In the genomic region with DNA sequence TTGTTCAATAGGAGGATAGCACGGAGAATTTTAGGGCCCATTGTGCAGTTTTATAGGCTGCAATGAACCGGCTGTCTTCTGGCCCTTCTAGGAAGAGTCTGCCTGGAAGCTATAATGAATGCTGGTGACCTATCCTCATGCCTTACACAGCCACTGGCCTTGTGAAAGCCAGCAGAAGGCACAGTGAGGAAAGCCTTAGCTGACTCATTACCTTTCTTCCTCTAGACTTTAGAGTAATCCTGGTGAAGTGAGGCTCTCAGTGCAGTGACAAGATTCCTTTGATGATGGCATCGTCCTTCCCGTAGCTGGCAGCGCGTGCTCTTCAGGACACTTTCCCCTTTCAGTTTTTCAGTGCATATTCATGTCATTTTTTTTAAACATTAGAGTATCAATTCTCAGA, we compare ENCODE assay signal across 29 mouse cellular contexts. TPM values are rescaled to one million over a fixed set of nuclear protein-coding genes. Genes with fewer than 3 reads are reported as not detected.
DNase-seq lines count a peak whose midpoint lies in the region; ATAC-seq lines count a peak whose summit lies in the region.
"Had no signal": no experiment of that assay in that cellular context is flagged by ENCODE, and none has a peak within 500 bp of the region (broad histone marks: within the 10 kb centered on the region; RNA-seq: fewer than 3 reads in every experiment).

No protein-coding gene starts in this region.

- ATAC-seq in liver, embryonic 13.5 days (ENCODE audit: low read depth) = no peak
- ATAC-seq in liver, embryonic 11.5 days (replicated peaks; ENCODE audit: low FRiP score) = no peak
- ATAC-seq in inflammation-experienced regulatory T-cells, adult 6 months = no peak
- ATAC-seq: CD4-positive, CD25-positive, alpha-beta regulatory T cell, adult 4 months; forebrain, embryonic 14.5 days; forebrain, embryonic 16.5 days had no signal

- no peaks in the 10 kb centered on the region for H3K27me3 ChIP-seq in liver, embryonic 13.5 days
- no peaks in the 10 kb centered on the region for H3K27me3 ChIP-seq in liver, embryonic 11.5 days (replicated peaks; ENCODE audit: control insufficient read depth, insufficient read depth, low read length)
- H3K27me3 ChIP-seq: CH12.LX; embryonic facial prominence, embryonic 13.5 days; embryonic facial prominence, embryonic 15.5 days; forebrain, embryonic 12.5 days had no signal

- H3K27ac ChIP-seq in liver, embryonic 13.5 days = 0 out of 2 replicates have a peak overlapping the region, but pooled peaks have one; percentile 29
- H3K27ac ChIP-seq in liver, embryonic 11.5 days (ENCODE audit: low read depth, low read length) = no peak overlapping the region
- H3K27ac ChIP-seq: embryonic facial prominence, embryonic 13.5 days; embryonic facial prominence, embryonic 15.5 days; forebrain, embryonic 10.5 days; forebrain, embryonic 12.5 days had no signal

- H3K9me3 ChIP-seq in liver, embryonic 13.5 days (replicated peaks) = no peaks in the 10 kb centered on the region
- no peaks in the 10 kb centered on the region for H3K9me3 ChIP-seq in liver, embryonic 11.5 days (ENCODE audit: control insufficient read depth, low read length)
- H3K9me3 ChIP-seq: embryonic facial prominence, embryonic 13.5 days; embryonic facial prominence, embryonic 15.5 days; forebrain, embryonic 10.5 days; forebrain, embryonic 12.5 days; G1E had no signal

- H3K36me3 ChIP-seq in liver, embryonic 13.5 days = peaks cover 24% of the 10 kb centered on the region
- H3K36me3 ChIP-seq in liver, embryonic 11.5 days (ENCODE audit: control insufficient read depth, insufficient read depth, low read length) = peaks cover 2% of the 10 kb centered on the region; the same call in 1 of the 2 replicates
- H3K36me3 ChIP-seq: embryonic facial prominence, embryonic 13.5 days; embryonic facial prominence, embryonic 15.5 days; forebrain, embryonic 10.5 days; forebrain, embryonic 12.5 days had no signal

- H3K9ac ChIP-seq in liver, embryonic 13.5 days = 0 out of 2 replicates have a peak overlapping the region, but pooled peaks have one; percentile 14
- H3K9ac ChIP-seq in liver, embryonic 11.5 days (ENCODE audit: low read depth, low read length) = no peak overlapping the region
- H3K9ac ChIP-seq: embryonic facial prominence, embryonic 13.5 days; embryonic facial prominence, embryonic 15.5 days; forebrain, embryonic 12.5 days had no signal

- WGBS in liver, embryonic 13.5 days (ENCODE audit: insufficient replicate concordance) = 81% methylated on average over 6 of the region's 6 CpGs
- WGBS in liver, embryonic 11.5 days = 91% methylated on average over 6 of the region's 6 CpGs

- peak; percentile 57 for DNase-seq in adrenal gland, adult 2 months
- DNase-seq in adrenal gland, adult 18-20 months (ENCODE audit: low spot score in 2 of 2) = no peak
- peak; percentile 41 for DNase-seq in adrenal gland, postnatal 14 days
- no peak for DNase-seq in adrenal gland, postnatal 4 days (ENCODE audit: low spot score in 2 of 2)
- no peak for DNase-seq in liver, embryonic 13.5 days
- no peak for DNase-seq in liver, embryonic 11.5 days (ENCODE audit: low spot score)
- peak; percentile 46 for DNase-seq in Muller cell, postnatal 12 days (ENCODE audit: inconsistent ontology term)
- DNase-seq: B cell, adult 2 months; cerebellum, adult 11 months; cerebellum, adult 18-20 months; cerebellum, adult 8-10 months; cerebellum, adult 9-11 months; cerebellum, postnatal 14 days; cerebellum, postnatal 36 days; embryo, embryonic 11 days had no signal

- H3K4me3 ChIP-seq in liver, embryonic 13.5 days (replicated peaks) = no peak overlapping the region
- no peak overlapping the region for H3K4me3 ChIP-seq in liver, embryonic 11.5 days (ENCODE audit: low read depth, low read length)
- H3K4me3 ChIP-seq: embryonic facial prominence, embryonic 13.5 days; embryonic facial prominence, embryonic 15.5 days; erythroblast, embryonic 14.5 days; forebrain, embryonic 10.5 days; forebrain, embryonic 12.5 days had no signal

- H3K4me1 ChIP-seq in liver, embryonic 13.5 days (replicated peaks) = peaks cover 83% of the 10 kb centered on the region
- H3K4me1 ChIP-seq in liver, embryonic 11.5 days (replicated peaks; ENCODE audit: control insufficient read depth, insufficient read depth, low read length) = peaks cover 22% of the 10 kb centered on the region
- H3K4me1 ChIP-seq: embryonic facial prominence, embryonic 15.5 days had no signal

- no peak overlapping the region for H3K4me2 ChIP-seq in liver, embryonic 13.5 days
- H3K4me2 ChIP-seq in liver, embryonic 11.5 days = no peak overlapping the region
- H3K4me2 ChIP-seq: embryonic facial prominence, embryonic 13.5 days; embryonic facial prominence, embryonic 15.5 days; forebrain, embryonic 12.5 days had no signal

RNA-seq across cellular contexts. Expression of a gene that starts 27.2 kb away (rescaled TPM):
- 10 to 100 TPM; 40.6 to 57.6 TPM for total RNA-seq in adrenal gland, adult 2 months (2021)
- 2.7 and 3.7 TPM in 2 replicates for polyA plus RNA-seq in adrenal gland, adult 2 months (2012; rRNA removed)
- 10 to 100 TPM; 39.8 to 46.3 TPM for total RNA-seq in adrenal gland, adult 18-20 months (2021)
- total RNA-seq in adrenal gland, postnatal 14 days (2021) = 43.3 and 46.2 TPM in 2 replicates
- 10 to 100 TPM; 32.3 to 32.5 TPM for total RNA-seq in adrenal gland, postnatal 4 days (2021)
- polyA plus RNA-seq in liver, embryonic 13.5 days (2015; fragmentation: Nextera tagmentation; extraction: Ambion mirVana) = 6.5 and 7.2 TPM in 2 replicates
- polyA plus RNA-seq in liver, embryonic 11.5 days (2014; fragmentation: Nextera tagmentation; extraction: Ambion mirVana) = 13.5 and 14.7 TPM in 2 replicates
- 10 to 100 TPM; 15.4 to 24.0 (median 19.5) TPM for polyA plus RNA-seq in inflammation-experienced regulatory T-cells, adult 6 months (2017; shearing (Covaris generic))

RNA-seq across cellular contexts. Expression of a gene that starts 35.3 kb away (rescaled TPM):
- total RNA-seq in adrenal gland, adult 2 months (2021) = not detected
- polyA plus RNA-seq in adrenal gland, adult 2 months (2012; rRNA removed) = 2.0 and 3.2 TPM in 2 replicates
- not detected for total RNA-seq in adrenal gland, adult 18-20 months (2021)
- 0.34 TPM in 1 of 2 replicates, not detected in the other for total RNA-seq in adrenal gland, postnatal 14 days (2021)
- under 1 TPM; 0.36 to 0.79 TPM for total RNA-seq in adrenal gland, postnatal 4 days (2021)
- polyA plus RNA-seq in liver, embryonic 13.5 days (2015; fragmentation: Nextera tagmentation; extraction: Ambion mirVana) = 3.4 and 4.2 TPM in 2 replicates
- 2.6 and 4.2 TPM in 2 replicates for polyA plus RNA-seq in liver, embryonic 11.5 days (2014; fragmentation: Nextera tagmentation; extraction: Ambion mirVana)
- polyA plus RNA-seq in inflammation-experienced regulatory T-cells, adult 6 months (2017; shearing (Covaris generic)) = not detected
- total RNA-seq: adrenal gland, postnatal 36 days; common myeloid progenitor, adult 5-6 weeks had no signal
- polyA plus RNA-seq: CD4-positive, CD25-positive, alpha-beta regulatory T cell, adult 4 months; embryonic facial prominence, embryonic 11.5 days; forebrain, embryonic 10.5 days; forebrain, embryonic 12.5 days; forebrain, embryonic 16.5 days had no signal

Comparison
In these comparisons a context has a peak if more than half of its experiments do, and no peak if none do; other contexts are left out.
1. DNase-seq: peak in adrenal gland, adult 2 months (single experiment), adrenal gland, postnatal 14 days (single experiment) and Muller cell, postnatal 12 days (single experiment); none in adrenal gland, adult 18-20 months (0 of 2), adrenal gland, postnatal 4 days (0 of 2), liver, embryonic 13.5 days (single experiment) and liver, embryonic 11.5 days (single experiment).